Mouse (Mus musculus): ENCODE measurements around the gene Serpine1. TPM values are rescaled to one million over a fixed set of nuclear protein-coding genes. Genes with fewer than 3 reads are reported as not detected.
A peak's percentile ranks its signal among the peaks of the same experiment; 100 is the strongest.
"Not testable (repeated sequence)": the region's sequence is repeated elsewhere in the genome, so short reads cannot be mapped to it uniquely, and the experiment has no call there.

The Serpine1 gene
- 0.45 and 0.48 TPM in 2 replicates for polyA plus RNA-seq (2015; fragmentation: Nextera tagmentation; extraction: Ambion mirVana)

GRCm38 (mm10) chr5:137072079-137072960 is at the start of gene Serpine1:
Gene Serpine1, minus strand, starts transcription at chr5:137072268.
- H3K36me3 ChIP-seq: no peaks in the 10 kb centered on the region
- peak within 1 kb of the TSS; percentile 56 for H3K4me2 ChIP-seq
- 17% methylated on average over 23 of the region's 23 CpGs for WGBS
- no peaks in the 10 kb centered on the region for H3K9me3 ChIP-seq (replicated peaks)
- peaks cover 32% of the 10 kb centered on the region for H3K4me1 ChIP-seq
- H3K9ac ChIP-seq: peak within 1 kb of the TSS; percentile 33; the same call in 1 of the 2 replicates
- H3K4me3 ChIP-seq (replicated peaks): peak within 1 kb of the TSS; percentile 31
- peak; percentile 89 for ATAC-seq (replicated peaks; ENCODE audit: low FRiP score)
- peak within 1 kb of the TSS; percentile 69 for H3K27ac ChIP-seq
- 0 out of 2 replicates have a peak, but pooled peaks cover 3% of the 10 kb centered on the region for H3K27me3 ChIP-seq

DNA sequence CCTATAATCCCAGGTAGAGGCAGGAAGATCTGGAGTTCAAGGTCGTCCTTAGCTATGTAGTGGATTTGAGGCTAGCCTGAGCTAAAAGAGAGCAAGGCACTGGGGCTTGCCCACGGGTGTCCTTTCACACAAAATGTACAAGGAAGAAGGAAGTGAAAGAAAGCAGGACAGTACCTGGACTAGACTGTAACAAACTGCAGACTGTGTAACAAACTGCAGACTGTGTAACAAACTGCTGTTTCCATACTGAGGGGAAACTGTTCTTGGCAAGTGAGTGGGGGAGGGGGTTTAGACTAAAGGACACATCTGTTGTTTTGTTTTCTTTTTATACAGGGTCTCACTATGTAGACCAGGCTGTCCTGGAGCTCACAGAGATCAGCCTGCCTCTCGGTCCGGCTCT is 49.2 kb upstream of the Serpine1 start:
- Histone ChIP-seq H3K4me2 (no peak overlapping the region), H3K36me3 (no peaks in the 10 kb centered on the region), H3K4me3 (replicated peaks) (no peak overlapping the region), H3K27me3 (no peaks in the 10 kb centered on the region), H3K9me3 (replicated peaks) (no peaks in the 10 kb centered on the region), H3K9ac (no peak overlapping the region), H3K4me1 (peaks cover 11% of the 10 kb centered on the region), H3K27ac (no peak overlapping the region)
- WGBS: 64% methylated on average over 4 of the region's 4 CpGs
- no peak for ATAC-seq (replicated peaks; ENCODE audit: low FRiP score)

- Histone ChIP-seq H3K4me2 (no peak overlapping the region), H3K4me3 (replicated peaks) (no peak overlapping the region), H3K9ac (no peak overlapping the region), H3K4me1 (peaks cover 25% of the 10 kb centered on the region), H3K36me3 (peaks cover 9% of the 10 kb centered on the region), H3K27me3 (no peaks in the 10 kb centered on the region), H3K9me3 (replicated peaks) (no peaks in the 10 kb centered on the region), H3K27ac (no peak overlapping the region)
- WGBS: 85% methylated on average over 4 of the region's 4 CpGs
- no peak for ATAC-seq (replicated peaks; ENCODE audit: low FRiP score)
These were observed 46.8 kb upstream of the Serpine1 start for GRCm38 (mm10) chr5:137118878-137119277.

DNA sequence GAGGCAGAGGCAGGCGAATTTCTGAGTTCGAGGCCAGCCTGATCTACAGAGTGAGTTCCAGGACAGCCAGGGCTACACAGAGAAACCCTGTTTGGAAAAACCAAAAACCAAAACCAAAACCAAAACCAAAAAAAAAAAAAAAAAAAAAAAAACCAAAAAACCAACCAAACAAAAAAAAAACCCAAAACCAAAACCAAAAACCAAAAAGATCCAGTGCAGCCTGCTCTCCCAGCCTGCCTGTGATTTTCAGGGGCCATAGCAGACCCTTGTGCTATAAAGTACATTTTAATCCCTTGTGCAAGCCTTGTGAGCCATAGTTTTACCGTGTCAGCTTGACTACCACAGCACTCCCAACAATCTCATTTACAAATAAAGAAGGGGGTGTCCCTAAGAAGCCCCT is 45.9 kb upstream of the Serpine1 start:
- 84% methylated on average over 3 of the region's 3 CpGs for WGBS
- not testable (repeated sequence) for ATAC-seq (replicated peaks; ENCODE audit: low FRiP score)

DNA sequence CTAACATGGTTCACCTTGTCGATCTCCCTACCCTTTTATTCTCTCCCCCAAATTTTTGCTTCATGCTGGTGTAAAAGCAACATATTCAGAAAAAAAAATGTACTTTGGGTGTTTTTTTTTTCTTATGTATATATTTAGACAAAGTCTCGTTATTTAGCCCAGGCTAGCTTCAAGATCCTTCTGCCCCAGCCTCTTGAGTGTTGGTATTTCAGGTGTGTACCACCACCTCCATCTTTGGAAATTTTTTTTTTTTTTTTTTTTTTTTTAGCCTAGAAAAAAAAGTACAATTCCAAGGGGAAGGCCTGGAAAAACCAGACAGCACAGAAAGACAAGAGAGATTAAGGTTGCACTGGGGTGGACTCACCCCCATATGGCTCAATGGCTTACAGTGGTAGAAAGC is 44.9 kb upstream of the Serpine1 start:
- Histone ChIP-seq H3K36me3 (peaks cover 25% of the 10 kb centered on the region), H3K4me2 (no peak overlapping the region; the same call in 1 of the 2 replicates), H3K4me1 (peaks cover 18% of the 10 kb centered on the region), H3K27me3 (no peaks in the 10 kb centered on the region), H3K27ac (no peak overlapping the region), H3K9me3 (replicated peaks) (no peaks in the 10 kb centered on the region), H3K9ac (no peak overlapping the region), H3K4me3 (replicated peaks) (no peak overlapping the region)
- ATAC-seq (replicated peaks; ENCODE audit: low FRiP score): no peak
- WGBS: 76% methylated on average over 2 of the region's 2 CpGs

More for the DNA sequence above, 45.9 kb upstream of the Serpine1 start:
- not testable (repeated sequence) for H3K27me3 ChIP-seq; H3K9me3 ChIP-seq (replicated peaks); H3K4me3 ChIP-seq (replicated peaks); H3K9ac ChIP-seq; H3K4me2 ChIP-seq; H3K27ac ChIP-seq
- H3K4me1 ChIP-seq: peaks cover 24% of the 10 kb centered on the region
- H3K36me3 ChIP-seq: peaks cover 18% of the 10 kb centered on the region

DNA sequence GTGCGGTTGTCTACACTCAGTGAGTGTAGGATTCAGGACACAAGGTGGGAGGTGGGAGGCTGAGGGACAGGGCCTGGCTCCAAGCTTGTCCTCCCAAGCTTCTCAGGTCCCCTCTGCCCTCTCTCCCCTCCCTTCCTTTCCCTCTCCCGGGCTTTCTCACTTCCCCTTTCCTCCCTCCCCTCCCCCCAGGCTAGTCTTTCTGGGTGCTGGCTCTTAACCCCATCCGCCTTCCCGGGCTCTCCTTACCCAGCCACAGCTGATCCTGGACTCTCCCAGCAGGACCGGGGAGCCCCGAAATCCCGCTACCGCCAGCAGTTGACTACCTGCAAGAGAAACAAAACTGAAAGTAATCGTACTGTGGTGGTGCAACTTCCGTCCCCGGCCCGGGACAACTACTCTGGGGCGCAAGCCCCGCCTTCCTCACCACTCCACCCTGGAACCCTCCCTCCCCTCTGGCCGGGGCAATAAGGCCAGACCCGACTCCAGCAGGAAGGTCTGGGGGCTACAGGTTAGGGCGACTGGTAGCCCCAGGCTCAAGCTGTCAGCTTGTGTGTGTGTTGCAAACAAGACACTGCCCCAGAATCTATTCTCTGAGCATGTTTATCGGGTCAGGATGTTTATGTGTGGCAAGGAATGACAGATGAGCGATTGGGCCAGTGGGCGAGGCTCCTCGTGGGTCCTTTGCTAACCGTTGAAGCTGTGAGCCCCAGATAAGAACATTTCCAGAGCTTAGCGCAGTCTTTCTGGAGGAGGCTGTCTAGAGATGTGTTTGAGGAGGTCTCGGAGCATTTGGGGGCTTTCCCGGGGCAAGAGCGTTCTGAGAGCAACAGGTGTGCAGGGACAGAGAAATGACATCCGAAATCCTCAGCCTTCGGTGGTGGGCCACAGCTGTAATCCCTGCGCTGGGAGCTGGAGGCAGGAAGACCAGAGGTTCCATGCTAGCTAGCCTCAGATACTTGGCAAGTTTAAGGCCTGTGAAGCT is 44.1 kb upstream of the Serpine1 start, which contains the start of gene Trim56:
Trim56 (minus strand) TSS at position 344 of the 982 bp plus-strand sequence.
- ATAC-seq (replicated peaks; ENCODE audit: low FRiP score): peak; percentile 90
- H3K9me3 ChIP-seq (replicated peaks): no peaks in the 10 kb centered on the region
- H3K27ac ChIP-seq: peak within 1 kb of the TSS; percentile 83
- peak within 1 kb of the TSS; percentile 62 for H3K9ac ChIP-seq
- H3K4me3 ChIP-seq (replicated peaks): peak within 1 kb of the TSS; percentile 64
- H3K27me3 ChIP-seq: no peaks in the 10 kb centered on the region
- peaks cover 18% of the 10 kb centered on the region for H3K4me1 ChIP-seq
- peak within 1 kb of the TSS; percentile 69 for H3K4me2 ChIP-seq
- peaks cover 31% of the 10 kb centered on the region for H3K36me3 ChIP-seq
- 8% methylated on average over 29 of the region's 29 CpGs for WGBS

GRCm38 (mm10) chr5:137114891-137115561 is 43.0 kb upstream of the Serpine1 start:
- H3K4me1 ChIP-seq: peaks cover 20% of the 10 kb centered on the region
- H3K36me3 ChIP-seq: peaks cover 31% of the 10 kb centered on the region
- H3K9ac ChIP-seq: peak overlapping the region; percentile 62
- H3K27ac ChIP-seq: peak overlapping the region; percentile 83
- H3K27me3 ChIP-seq: no peaks in the 10 kb centered on the region
- peak overlapping the region; percentile 69 for H3K4me2 ChIP-seq
- no peak for ATAC-seq (replicated peaks; ENCODE audit: low FRiP score)
- WGBS: 72% methylated on average over 9 of the region's 9 CpGs
- H3K9me3 ChIP-seq (replicated peaks): no peaks in the 10 kb centered on the region
- peak overlapping the region; percentile 64 for H3K4me3 ChIP-seq (replicated peaks)

DNA sequence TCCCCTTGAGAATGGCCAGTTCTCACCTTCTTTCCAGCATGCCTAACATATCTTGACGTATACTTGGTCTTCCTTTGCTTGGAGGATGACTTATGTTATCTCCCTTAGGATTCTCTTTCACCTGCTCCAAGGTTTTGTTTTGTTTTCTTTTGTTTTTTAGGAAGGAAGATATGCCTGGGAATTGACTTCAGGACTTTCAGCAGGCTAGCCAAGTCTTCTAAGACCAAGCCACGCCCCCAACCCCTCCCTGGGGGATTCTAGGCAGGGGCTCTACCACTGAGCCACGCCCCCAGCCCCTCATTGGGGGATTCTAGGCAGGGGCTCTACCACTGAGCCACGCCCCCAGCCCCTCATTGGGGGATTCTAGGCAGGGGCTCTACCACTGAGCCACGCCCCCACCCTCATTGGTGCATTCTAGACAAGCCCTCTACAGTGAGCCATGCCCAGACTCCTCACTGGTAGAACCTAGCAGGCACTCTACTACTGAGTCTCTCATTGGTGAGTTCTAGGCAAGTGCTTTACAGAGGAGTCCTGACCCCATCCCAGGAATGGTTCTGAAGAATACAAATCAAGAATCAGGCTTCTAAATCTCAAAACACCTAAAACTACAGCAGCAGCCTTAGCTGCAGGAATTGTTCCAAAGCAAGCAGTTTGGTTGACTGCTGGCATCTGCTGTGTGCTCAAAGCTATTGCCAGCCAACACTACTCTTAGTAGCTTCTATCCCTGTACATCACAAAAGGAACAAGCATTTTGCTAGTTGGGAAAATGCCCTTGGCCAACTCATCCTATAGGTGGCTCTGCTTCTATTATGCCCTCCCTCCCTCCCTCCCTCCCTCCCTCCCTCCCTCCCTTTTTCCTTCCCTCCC is 39.7 kb upstream of the Serpine1 start:
- Histone ChIP-seq H3K27ac (no peak overlapping the region), H3K9me3 (replicated peaks) (no peaks in the 10 kb centered on the region), H3K36me3 (peaks cover 31% of the 10 kb centered on the region), H3K4me1 (peaks cover 25% of the 10 kb centered on the region), H3K4me3 (replicated peaks) (no peak overlapping the region), H3K27me3 (no peaks in the 10 kb centered on the region), H3K4me2 (no peak overlapping the region), H3K9ac (no peak overlapping the region)
- ATAC-seq (replicated peaks; ENCODE audit: low FRiP score): no peak
- WGBS: 88% methylated on average over 5 of the region's 5 CpGs

DNA sequence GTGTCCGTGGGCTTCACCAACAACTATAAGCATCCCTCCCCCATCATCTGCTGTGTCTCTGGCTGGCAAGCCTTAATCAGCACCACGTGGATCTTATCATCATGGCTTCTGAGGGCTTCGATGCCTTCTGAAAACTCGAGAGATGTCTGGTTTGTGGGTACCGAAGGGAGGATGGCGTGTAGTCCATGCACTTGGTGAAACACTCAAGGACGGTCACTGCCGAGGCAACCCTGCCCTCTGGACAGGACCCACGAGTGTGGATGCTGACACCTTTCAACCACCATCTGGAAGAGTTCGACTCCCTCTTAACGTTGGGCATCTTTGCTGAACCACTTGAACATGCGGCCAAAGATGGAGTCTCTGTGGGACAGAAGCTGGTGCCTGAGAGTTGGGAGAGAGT is 38.8 kb upstream of the Serpine1 start:
- 91% methylated on average over 12 of the region's 12 CpGs for WGBS
- Histone ChIP-seq H3K27ac (no peak overlapping the region), H3K4me2 (no peak overlapping the region), H3K27me3 (no peaks in the 10 kb centered on the region), H3K9ac (no peak overlapping the region), H3K9me3 (replicated peaks) (no peaks in the 10 kb centered on the region), H3K36me3 (peaks cover 31% of the 10 kb centered on the region), H3K4me1 (peaks cover 19% of the 10 kb centered on the region), H3K4me3 (replicated peaks) (no peak overlapping the region)
- ATAC-seq (replicated peaks; ENCODE audit: low FRiP score): no peak

DNA sequence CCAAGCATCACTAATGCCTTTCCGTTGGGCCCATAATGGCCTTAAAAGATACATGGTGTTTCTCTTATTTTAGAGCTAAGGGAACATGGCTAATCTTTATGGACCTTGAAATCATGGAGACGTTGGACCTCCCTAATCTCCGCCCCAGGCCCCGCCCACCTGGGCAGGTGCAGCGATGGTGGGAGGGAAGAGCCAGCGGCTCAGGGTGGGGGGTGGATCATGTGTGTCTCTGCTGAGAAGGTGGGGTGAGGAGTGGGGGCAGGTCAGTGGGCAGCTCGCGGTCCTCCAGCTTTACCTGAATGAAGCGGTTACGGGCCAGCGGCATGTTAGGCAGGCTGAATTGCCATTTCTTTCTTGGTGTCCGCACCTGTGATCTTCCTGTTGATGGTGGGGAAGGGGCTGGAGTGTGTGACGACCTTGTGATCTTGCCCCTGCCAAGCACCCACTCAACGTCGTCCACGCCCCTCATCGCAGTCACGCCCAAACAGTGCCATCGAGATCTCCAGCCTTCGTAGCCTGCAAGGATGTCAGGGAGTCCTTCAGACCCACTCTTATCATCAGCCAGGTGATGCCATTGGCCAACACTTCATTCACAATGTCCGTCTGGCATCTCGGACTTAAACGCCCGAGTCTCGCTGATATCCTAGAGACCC is 38.0 kb upstream of the Serpine1 start:
- Histone ChIP-seq H3K4me3 (replicated peaks) (no peak overlapping the region), H3K27me3 (no peaks in the 10 kb centered on the region), H3K9me3 (replicated peaks) (no peaks in the 10 kb centered on the region), H3K4me1 (peaks cover 12% of the 10 kb centered on the region), H3K4me2 (no peak overlapping the region), H3K27ac (no peak overlapping the region), H3K36me3 (peaks cover 31% of the 10 kb centered on the region), H3K9ac (no peak overlapping the region)
- WGBS: 60% methylated on average over 25 of the region's 25 CpGs
- ATAC-seq (replicated peaks; ENCODE audit: low FRiP score): no peak

Data from kidney, embryonic 15.5 days (tissue).